Mouse (Mus musculus) intestine, postnatal 0 days (tissue): ENCODE results near the gene C8a. TPM values are rescaled to one million over a fixed set of nuclear protein-coding genes. Genes with fewer than 3 reads are reported as not detected.

Experiments used
- ATAC-seq: fragments of 200-750 bp; cut with Nextera tagmentation; 2 replicates; pipeline ENCODE4 v1.8.0; 2017; ENCODE audit warnings: mild to moderate bottlenecking, moderate TSS enrichment, moderate library complexity
- H3K27ac ChIP-seq: fragments of 300-500 bp; sonication (generic); 2 replicates; pipeline ENCODE4 v1.5.1; 2014; ENCODE audit warnings: mild to moderate bottlenecking, low read depth, low read length, moderate library complexity
- H3K27me3 ChIP-seq: fragments of 300-500 bp; sonication (generic); replicated peaks from 2 replicates; pipeline ENCODE4 v1.6.1; 2014; ENCODE audit warnings: low read length, mixed read lengths; ENCODE audit not compliant: control insufficient read depth, insufficient read depth
- H3K36me3 ChIP-seq: fragments of 300-500 bp; sonication (generic); 2 replicates; pipeline ENCODE4 v1.6.1; 2014; ENCODE audit warnings: mild to moderate bottlenecking, moderate library complexity; ENCODE audit not compliant: control insufficient read depth, insufficient read depth
- H3K4me1 ChIP-seq: fragments of 300-500 bp; sonication (generic); replicated peaks from 2 replicates; pipeline ENCODE4 v1.6.1; 2014; ENCODE audit warnings: antibody characterized with exemption, low read length, mixed read lengths; ENCODE audit not compliant: control insufficient read depth, insufficient read depth
- H3K4me2 ChIP-seq: fragments of 300-500 bp; sonication (generic); replicated peaks from 2 replicates; pipeline ENCODE4 v1.6.1; 2014; ENCODE audit warnings: low read depth, mild to moderate bottlenecking, moderate library complexity
- H3K4me3 ChIP-seq: fragments of 300-500 bp; sonication (generic); 2 replicates; pipeline ENCODE4 v1.5.1; 2014; ENCODE audit warnings: low read depth, low read length
- H3K9ac ChIP-seq: fragments of 300-500 bp; sonication (generic); 2 replicates; pipeline ENCODE4 v1.6.1; 2014; ENCODE audit warnings: mild to moderate bottlenecking, low read depth, low read length
- H3K9me3 ChIP-seq: fragments of 300-500 bp; sonication (generic); 2 replicates; pipeline ENCODE4 v1.6.1; 2016; ENCODE audit warnings: mixed run types; ENCODE audit not compliant: control insufficient read depth
- CTCF ChIP-seq: sonication (generic); IDR thresholded peaks from 2 replicates; pipeline ENCODE4 v1.5.1; 2016; ENCODE audit warnings: low read depth, mild to moderate bottlenecking, control low read depth, antibody characterized with exemption, moderate library complexity
- WGBS: fragments of 180-500 bp; shearing (Covaris S2); extraction: QIAGEN DNeasy Blood & Tissue Kit; methylation state at CpG from one replicate; pipeline ENCODE4 v1.1.7; 2014; 5-methylcytosine and 5-hydroxymethylcytosine counted together
- polyA plus RNA-seq: library from polyadenylated mRNA; unstranded; fragments of >200 nt; fragmentation: Nextera tagmentation; extraction: Ambion mirVana; gene quantifications from 2 replicates; pipeline ENCODE4 v1.2.1, GENCODE M21; 2015

C8a gene
- polyA plus RNA-seq, 1 experiment from 2014 or later: not detected

- Histone ChIP-seq H3K27ac (no peak within 1 kb of the TSS), H3K4me2 (no peak within 1 kb of the TSS), H3K4me3 (no peak within 1 kb of the TSS), H3K9me3 (no peaks in the 10 kb centered on the region), H3K27me3 (no peaks in the 10 kb centered on the region), H3K4me1 (no peaks in the 10 kb centered on the region), H3K9ac (no peak within 1 kb of the TSS), H3K36me3 (no peaks in the 10 kb centered on the region)
- 69% methylated on average over 1 of the region's 1 CpGs for WGBS
- TF ChIP-seq CTCF: no peak
- ATAC-seq: no peak
Observed at GRCm38 (mm10) chr4:104857029-104857428, 19.2 kb downstream of the C8a start, which contains the start of gene Gm17662. Gene Gm17662, plus strand, starts transcription at chr4:104857329.

- no peak overlapping the region for H3K4me2 ChIP-seq
- TF ChIP-seq CTCF: no peak
- no peaks in the 10 kb centered on the region for H3K36me3 ChIP-seq
- no peaks in the 10 kb centered on the region for H3K9me3 ChIP-seq
- no peak overlapping the region for H3K27ac ChIP-seq
- no peak overlapping the region for H3K4me3 ChIP-seq
- H3K27me3 ChIP-seq: no peaks in the 10 kb centered on the region
- 84% methylated on average over 2 of the region's 2 CpGs for WGBS
- H3K4me1 ChIP-seq: no peaks in the 10 kb centered on the region
- no peak for ATAC-seq
- H3K9ac ChIP-seq: no peak overlapping the region
Observed at GRCm38 (mm10) chr4:104855216-104855615, 21.0 kb downstream of the C8a start.

GRCm38 (mm10) chr4:104843546-104843945, 32.7 kb downstream of the C8a start:
- H3K9ac ChIP-seq: no peak overlapping the region
- no peak overlapping the region for H3K27ac ChIP-seq
- WGBS: 71% methylated on average over 4 of the region's 4 CpGs
- no peak for TF ChIP-seq CTCF
- H3K4me2 ChIP-seq: no peak overlapping the region
- H3K4me3 ChIP-seq: no peak overlapping the region
- ATAC-seq: no peak
- H3K4me1 ChIP-seq: no peaks in the 10 kb centered on the region
- H3K27me3 ChIP-seq: no peaks in the 10 kb centered on the region
- no peaks in the 10 kb centered on the region for H3K36me3 ChIP-seq
- no peaks in the 10 kb centered on the region for H3K9me3 ChIP-seq

DNA sequence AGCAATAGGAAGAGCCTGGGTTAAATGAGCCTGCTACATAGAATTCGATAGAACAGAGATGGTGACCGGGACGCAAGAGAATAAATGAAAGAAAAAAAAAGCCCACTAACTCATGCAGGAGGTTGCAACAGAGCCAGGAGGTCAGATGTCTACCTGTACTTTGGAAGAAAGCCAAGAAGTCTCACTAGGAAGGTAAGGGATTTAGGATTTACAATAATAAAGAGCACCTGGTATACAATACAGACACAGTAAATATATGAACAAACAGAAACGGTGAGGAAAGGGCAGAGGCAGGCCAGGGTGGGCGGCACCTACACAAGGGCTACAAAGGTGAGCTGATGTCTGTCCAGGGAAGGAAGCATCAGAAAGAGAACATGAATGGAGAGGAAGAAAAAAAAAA, 34.0 kb downstream of the C8a start:
- ATAC-seq: no peak
- H3K36me3 ChIP-seq: no peaks in the 10 kb centered on the region
- no peak overlapping the region for H3K4me3 ChIP-seq
- H3K27ac ChIP-seq: no peak overlapping the region
- no peak for TF ChIP-seq CTCF
- H3K9ac ChIP-seq: no peak overlapping the region
- H3K27me3 ChIP-seq: no peaks in the 10 kb centered on the region
- no peaks in the 10 kb centered on the region for H3K9me3 ChIP-seq
- 75% methylated on average over 5 of the region's 5 CpGs for WGBS
- H3K4me1 ChIP-seq: no peaks in the 10 kb centered on the region
- H3K4me2 ChIP-seq: no peak overlapping the region

- peak; percentile 85 for ATAC-seq
- no peak overlapping the region for H3K4me3 ChIP-seq
- no peak overlapping the region for H3K9ac ChIP-seq
- H3K4me1 ChIP-seq: no peaks in the 10 kb centered on the region
- 62% methylated on average over 2 of the region's 2 CpGs for WGBS
- H3K27ac ChIP-seq: no peak overlapping the region
- H3K4me2 ChIP-seq: no peak overlapping the region
- no peak for TF ChIP-seq CTCF
- H3K27me3 ChIP-seq: no peaks in the 10 kb centered on the region
- no peaks in the 10 kb centered on the region for H3K9me3 ChIP-seq
- H3K36me3 ChIP-seq: no peaks in the 10 kb centered on the region
Observed at GRCm38 (mm10) chr4:104838342-104838741, 37.9 kb downstream of the C8a start.

GRCm38 (mm10) chr4:104835096-104835495, 41.1 kb downstream of the C8a start:
- H3K27me3 ChIP-seq: no peaks in the 10 kb centered on the region
- WGBS: 60% methylated on average over 5 of the region's 5 CpGs
- no peaks in the 10 kb centered on the region for H3K4me1 ChIP-seq
- H3K4me3 ChIP-seq: no peak overlapping the region
- ATAC-seq: no peak
- no peak overlapping the region for H3K27ac ChIP-seq
- no peaks in the 10 kb centered on the region for H3K9me3 ChIP-seq
- H3K9ac ChIP-seq: no peak overlapping the region
- no peaks in the 10 kb centered on the region for H3K36me3 ChIP-seq
- H3K4me2 ChIP-seq: no peak overlapping the region
- no peak for TF ChIP-seq CTCF

GRCm38 (mm10) chr4:104828939-104829338, 47.3 kb downstream of the C8a start:
- Histone ChIP-seq H3K27ac (no peak overlapping the region), H3K4me3 (no peak overlapping the region), H3K9ac (no peak overlapping the region), H3K27me3 (no peaks in the 10 kb centered on the region), H3K4me1 (no peaks in the 10 kb centered on the region), H3K4me2 (no peak overlapping the region), H3K9me3 (no peaks in the 10 kb centered on the region), H3K36me3 (no peaks in the 10 kb centered on the region)
- no peak for ATAC-seq
- 61% methylated on average over 5 of the region's 5 CpGs for WGBS
- TF ChIP-seq CTCF: no peak
